Mouse (Mus musculus) heart, postnatal 25 days (tissue): ENCODE measurements around the gene Snrnp27. TPM values are rescaled to one million over a fixed set of nuclear protein-coding genes. Genes with fewer than 3 reads are reported as not detected.

Source experiments
- DNase-seq: peaks from one replicate; pipeline ENCODE4 v3.0.0; 2022; ENCODE audit warnings: low spot score
- intact Hi-C: fragments of 180-260 bp; cut with DNase I; formaldehyde crosslinking; loops from one replicate; pipeline ENCODE4 v1.15.1; 2025
- total RNA-seq, 2 experiments: library from RNA; stranded (reverse); gene quantifications; 2 replicates each; pipeline ENCODE4 v1.2.3; 2021

The Snrnp27 gene
- 10 to 100 TPM; 45.6 to 50.7 TPM for total RNA-seq

DNA sequence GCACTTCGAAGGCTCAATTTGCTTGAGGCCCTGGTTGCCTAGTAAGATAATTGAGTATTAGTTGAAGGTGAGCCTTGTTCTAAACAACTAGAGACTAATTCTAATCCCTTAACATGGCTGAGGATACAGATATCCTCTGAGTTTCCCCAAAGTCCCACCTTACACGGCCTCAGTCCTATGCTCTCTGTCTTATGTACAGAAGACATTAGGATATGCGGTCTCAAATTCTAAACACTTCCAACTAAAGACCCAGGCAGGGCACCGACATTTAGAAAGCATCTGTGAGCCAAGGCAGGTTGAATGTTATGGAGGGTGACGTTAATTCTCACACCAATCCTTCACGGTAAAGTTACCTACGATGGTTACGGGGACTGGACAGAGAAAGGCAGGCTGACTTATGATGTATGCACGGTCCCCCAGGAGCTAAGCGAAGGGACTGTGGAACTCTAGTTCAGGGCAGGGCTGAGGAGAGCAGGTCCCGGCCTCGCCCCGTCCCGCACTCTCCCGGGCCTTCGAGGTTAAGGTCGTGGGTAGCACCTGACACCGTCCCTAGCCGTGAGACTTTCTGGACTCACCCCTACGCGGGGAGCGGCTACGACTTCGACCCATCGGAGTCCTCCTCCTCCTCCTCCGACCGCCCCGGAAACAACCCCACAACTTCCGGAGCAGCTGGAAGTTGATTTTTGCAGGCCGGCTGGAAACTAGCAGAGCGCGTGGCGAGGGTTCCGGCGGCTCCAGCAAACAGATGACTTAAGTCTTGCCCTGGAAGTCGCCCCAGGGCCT, at the start of gene Snrnp27:
Snrnp27 (minus strand) TSS at position 651 of the 783 bp plus-strand sequence.
- intact Hi-C loops = loop anchor here (5.0 kb wide), 1 partner anchor 48 kb away; the partner anchor contains the start of gene Gmcl1
- peak; percentile 81 for DNase-seq

GRCm38 (mm10) chr6:86733183-86733876, 49.0 kb upstream of the Snrnp27 start, which contains the start of gene Gmcl1:
Gene Gmcl1 (minus strand): TSS chr6:86733383.
- intact Hi-C loops = loop anchor here (5.0 kb wide), 1 partner anchor 51 kb away; the partner anchor contains the start of gene Snrnp27
- peak; percentile 87 for DNase-seq

DNA sequence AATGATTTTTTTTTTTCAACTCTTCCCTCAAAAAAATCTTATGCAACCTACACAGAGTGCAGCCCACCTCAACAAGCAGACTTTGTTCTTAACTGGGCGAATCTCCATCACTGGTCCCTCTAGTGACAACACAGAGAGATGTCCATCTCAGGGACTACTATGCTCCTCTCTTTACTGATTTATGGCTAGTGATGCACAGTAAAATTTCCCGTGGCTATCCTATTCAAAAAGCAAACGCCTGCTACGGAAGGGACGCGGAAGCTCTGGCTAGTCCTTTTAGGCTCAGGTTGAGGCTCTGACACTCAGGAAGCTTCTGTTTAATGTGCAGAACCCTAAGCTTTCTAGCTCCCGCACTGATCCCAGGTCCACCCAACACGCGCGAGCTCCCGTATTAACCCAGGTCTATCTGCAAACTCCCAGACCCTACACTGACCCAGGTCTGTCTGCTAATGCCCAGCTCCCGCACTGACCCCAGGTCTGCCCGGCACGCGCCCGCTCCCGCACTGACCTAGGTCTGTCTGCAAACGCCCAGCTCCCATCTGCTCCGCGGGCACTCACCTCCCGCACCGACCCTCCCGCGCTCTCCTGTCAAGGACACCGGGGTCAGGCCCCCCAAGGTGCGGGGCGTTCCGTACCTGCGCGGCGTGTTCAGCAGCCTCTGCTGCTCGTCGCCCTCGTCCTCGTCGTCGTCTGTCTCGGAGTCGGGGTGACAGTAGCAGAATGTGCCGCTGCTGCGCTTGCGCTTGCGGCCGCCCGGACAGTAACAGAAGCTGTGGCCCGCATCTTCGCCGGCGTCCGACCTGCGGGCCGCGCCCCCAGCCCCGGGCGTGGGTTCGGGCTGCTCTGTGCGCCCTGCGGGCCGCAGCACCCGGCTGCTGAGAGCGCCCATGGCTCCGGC, 48.2 kb upstream of the Snrnp27 start:
- peak; percentile 7 for DNase-seq
- intact Hi-C loops = loop anchor here (5.0 kb wide), 1 partner anchor 50 kb away; the partner anchor contains the start of gene Snrnp27

- intact Hi-C loops = no loop called here
Measured at GRCm38 (mm10) chr6:86728711-86729110, 44.4 kb upstream of the Snrnp27 start.

DNA sequence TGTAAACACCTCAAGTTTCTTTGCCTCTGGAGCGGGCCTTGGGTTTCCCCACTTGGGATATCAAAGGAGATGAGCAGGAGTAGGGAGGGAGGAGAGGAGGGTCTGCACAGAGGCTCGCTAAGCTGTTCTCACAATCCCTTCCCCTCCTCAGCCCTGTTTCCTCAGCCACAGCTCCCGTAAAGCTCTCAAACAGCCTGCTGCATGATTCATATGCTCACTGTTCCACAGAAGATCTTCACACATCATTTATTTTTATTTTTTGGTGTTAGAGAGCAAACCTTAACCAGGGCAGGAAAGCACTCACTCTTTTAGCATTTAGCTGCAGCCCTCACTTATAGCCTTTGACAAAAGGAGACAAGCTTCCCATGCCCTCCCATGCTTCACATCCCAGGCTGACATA, 37.7 kb upstream of the Snrnp27 start:
- no peak for DNase-seq
- intact Hi-C loops = no loop called here

More at GRCm38 (mm10) chr6:86728711-86729110, 44.4 kb upstream of the Snrnp27 start:
- no peak for DNase-seq

GRCm38 (mm10) chr6:86708072-86708774, 23.9 kb upstream of the Snrnp27 start:
- intact Hi-C loops = no loop called here
- no peak for DNase-seq

DNA sequence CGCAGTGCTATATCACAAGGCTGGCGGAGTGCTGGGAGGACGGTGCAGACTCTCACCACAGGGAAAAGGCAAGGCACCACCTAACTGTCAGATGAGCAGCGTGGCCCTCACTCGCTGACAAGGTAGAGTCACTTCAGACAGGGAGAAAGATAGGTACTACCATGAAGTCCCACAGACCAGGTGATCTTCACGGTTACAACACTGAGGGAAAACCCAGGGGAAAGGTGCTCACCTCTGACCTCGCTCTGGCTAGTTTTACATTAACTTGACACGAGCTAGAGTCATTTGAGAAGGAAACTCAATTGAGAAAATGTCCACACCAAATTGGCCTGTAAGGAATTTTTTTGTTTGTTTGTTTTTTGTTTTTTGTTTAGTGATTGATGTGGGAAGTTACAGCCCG, 18.3 kb upstream of the Snrnp27 start:
- no peak for DNase-seq
- intact Hi-C loops = no loop called here

DNA sequence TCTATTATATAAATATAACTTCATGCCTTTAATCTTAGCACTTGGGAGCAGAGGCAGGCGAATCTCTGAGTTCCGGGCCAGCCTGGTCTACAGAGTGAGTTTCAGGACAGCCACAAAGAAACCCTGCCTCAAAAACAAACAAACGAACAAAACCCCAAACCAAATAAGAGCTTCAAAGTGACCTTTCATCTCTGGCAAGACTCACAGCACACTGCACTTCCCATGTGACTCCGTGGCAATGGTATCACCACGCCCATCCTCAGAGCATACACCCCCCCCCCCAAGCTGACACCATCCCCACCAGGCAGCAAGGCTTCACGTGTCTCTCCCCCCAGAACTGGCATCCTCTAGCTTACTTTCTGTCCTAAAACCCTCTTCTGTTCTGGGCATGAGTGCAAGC, 13.6 kb upstream of the Snrnp27 start:
- intact Hi-C loops = no loop called here
- no peak for DNase-seq

GRCm38 (mm10) chr6:86696213-86696612, 11.9 kb upstream of the Snrnp27 start:
- DNase-seq = no peak
- intact Hi-C loops = no loop called here

DNA sequence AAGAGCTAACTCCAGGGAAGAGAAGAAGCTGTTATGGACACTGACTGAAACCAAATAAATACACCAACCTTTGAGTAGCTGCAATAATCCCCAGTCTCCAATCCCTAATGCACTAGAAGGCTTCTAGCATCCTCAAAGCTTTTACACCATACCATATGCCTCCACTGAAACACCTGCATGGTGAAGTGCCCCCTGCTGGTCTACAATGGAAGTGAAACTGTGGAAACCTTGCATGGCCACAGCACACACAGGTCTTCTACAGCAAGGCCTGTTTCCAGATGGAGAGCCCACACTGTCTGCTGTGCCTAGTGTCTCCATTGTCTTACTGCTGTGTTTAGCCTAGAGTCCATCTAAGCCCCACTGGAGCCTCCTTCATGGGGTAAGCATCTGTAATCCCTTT, 10.1 kb upstream of the Snrnp27 start:
- intact Hi-C loops = no loop called here
- DNase-seq = no peak

DNA sequence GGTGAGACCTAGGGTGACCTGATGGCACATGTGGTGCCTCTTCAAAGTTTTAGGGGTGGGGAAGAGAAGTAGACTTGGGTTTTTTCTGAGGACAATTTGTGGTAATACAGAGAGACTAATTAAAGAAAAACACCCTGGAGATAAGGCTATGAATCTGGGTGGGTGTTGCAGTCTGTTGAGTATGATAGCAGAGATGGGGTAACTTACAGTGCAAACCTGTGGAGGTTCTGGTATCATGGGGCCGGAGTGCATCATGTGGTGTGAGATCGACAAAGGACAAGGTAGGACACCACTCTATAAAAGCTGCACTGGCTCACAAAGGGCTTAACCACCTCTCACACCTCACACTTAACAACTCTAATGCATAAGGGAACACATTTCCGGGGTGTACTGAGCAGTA, 5.3 kb upstream of the Snrnp27 start:
- intact Hi-C loops = no loop called here
- DNase-seq = no peak

DNA sequence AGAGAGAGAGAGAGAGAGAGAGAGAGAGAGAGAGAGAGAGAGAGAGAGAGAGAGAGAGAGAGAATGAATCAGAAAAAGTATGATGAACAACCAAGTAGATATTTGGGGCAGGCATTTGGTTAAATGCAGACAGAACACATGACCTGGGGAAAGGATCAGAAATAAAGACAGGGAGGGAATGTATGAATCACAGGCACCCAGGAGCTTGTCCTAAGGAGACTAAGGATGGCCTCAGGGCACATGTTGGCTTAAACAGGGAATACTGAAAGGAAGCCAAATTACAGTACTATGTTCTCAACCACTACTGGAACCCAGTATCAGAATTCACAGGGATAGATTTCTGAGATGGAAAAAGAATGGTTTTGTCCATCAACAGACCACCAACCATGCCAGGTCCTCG, 2.6 kb upstream of the Snrnp27 start:
- intact Hi-C loops = no loop called here

GRCm38 (mm10) chr6:86684655-86685011, 311 bp upstream of the Snrnp27 start:
- intact Hi-C loops = loop anchor here (5.0 kb wide), 1 partner anchor 48 kb away; the partner anchor contains the start of gene Gmcl1

More for the DNA sequence above, 2.6 kb upstream of the Snrnp27 start:
- DNase-seq = no peak

DNA sequence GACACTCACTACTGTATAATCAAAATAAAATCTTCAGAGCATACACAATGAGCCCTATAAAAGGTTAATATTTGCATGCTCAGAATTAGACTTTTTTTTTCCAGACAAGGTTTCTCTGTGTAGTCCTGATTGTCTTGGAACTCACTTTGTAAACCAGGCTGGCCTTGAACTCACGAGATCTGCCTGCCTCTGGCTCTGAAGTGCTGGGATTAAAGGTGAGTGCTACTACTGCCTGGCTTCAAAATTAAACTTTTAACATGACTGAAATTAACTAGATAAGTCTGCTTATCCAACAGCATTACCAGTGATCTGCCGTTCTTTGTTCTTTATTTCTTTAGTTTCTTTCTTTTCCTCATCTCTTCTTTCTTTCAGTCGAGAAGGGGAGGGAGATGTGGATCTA, 3.0 kb downstream of the Snrnp27 start:
- intact Hi-C loops = loop anchor here (5.0 kb wide), 1 partner anchor 51 kb away; the partner anchor contains the start of gene Gmcl1
- DNase-seq = no peak

More at GRCm38 (mm10) chr6:86684655-86685011, 311 bp upstream of the Snrnp27 start:
- no peak for DNase-seq

DNA sequence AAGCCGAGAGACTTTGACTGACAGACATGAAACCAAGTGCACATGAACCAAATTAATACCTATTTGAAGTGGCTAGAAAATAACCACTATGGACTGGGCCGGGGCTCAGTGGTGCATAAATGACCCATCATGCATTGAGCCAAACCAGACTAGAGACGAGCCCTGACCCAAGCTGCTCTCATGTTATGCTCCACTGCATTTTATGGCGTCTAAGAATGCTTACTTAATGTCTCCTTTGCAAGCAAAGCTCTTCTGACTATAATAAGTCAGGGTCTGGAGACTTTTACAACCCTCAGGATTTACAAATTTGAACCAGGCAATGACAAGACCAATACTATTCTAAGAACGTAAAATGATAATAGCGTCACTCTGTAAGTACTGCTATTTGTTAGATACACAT, 6.0 kb downstream of the Snrnp27 start:
- intact Hi-C loops = loop anchor here (10.0 kb wide), 1 partner anchor 244 kb away; the partner anchor contains the start of gene C87436

GRCm38 (mm10) chr6:86670873-86671272, 13.4 kb downstream of the Snrnp27 start:
- no peak for DNase-seq
- intact Hi-C loops = loop anchor here (1.0 to 10.0 kb wide), 4 partner anchors 72 to 236 kb away; partner anchors contain the start of gene C87436

More for the DNA sequence above, 6.0 kb downstream of the Snrnp27 start:
- no peak for DNase-seq

- intact Hi-C loops = no loop called here
- peak; percentile 100 for DNase-seq
Measured at GRCm38 (mm10) chr6:86669240-86669727, 15.0 kb downstream of the Snrnp27 start.

DNA sequence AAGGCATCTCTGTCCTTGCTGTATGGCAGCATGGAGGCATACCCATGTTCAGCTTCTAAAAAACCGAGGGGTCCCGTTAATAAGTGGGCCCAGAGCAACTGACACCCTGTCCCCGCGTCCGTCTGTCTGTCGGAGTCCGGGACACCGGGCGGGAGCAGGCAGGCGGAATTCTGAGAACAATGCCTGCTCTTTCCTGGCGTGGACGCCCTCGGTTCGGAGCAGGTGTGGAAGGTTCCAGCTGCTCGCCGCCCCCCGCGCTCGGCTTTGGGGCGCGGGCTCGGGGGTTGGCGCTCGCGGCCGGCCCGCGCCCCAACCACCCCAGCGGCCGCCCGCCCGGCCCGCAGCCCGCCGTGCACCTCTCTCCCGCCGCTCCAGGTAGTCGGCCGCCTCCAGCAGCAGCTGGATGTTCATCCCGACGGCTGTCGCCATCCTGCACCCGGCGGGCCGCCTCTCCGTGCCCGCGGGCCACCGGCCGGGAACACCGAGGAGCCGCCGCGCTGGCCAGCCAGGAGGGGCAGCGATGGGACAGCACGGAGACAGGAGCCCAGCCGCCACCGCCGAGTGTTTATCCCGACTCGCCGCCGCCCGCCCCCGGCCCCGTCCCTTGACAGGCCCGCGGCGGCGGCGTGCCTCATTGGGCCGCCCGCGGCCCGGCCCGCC, 15.6 kb downstream of the Snrnp27 start, which contains the start of gene Mxd1:
Mxd1 (minus strand) TSS at position 582 of the 660 bp plus-strand sequence.
- intact Hi-C loops = no loop called here
- no peak for DNase-seq
